ENCODE assay signal across 32 mouse cellular contexts in genomic region chr17:31977131-31977530, GRCm38 (mm10). TPM values are rescaled to one million over a fixed set of nuclear protein-coding genes. Genes with fewer than 3 reads are reported as not detected.
"Had no signal": no experiment of that assay in that cellular context is flagged by ENCODE, and none has a peak within 500 bp of the region (broad histone marks: within the 10 kb centered on the region; RNA-seq: fewer than 3 reads in every experiment).

No protein-coding gene starts in this region.

- H3K4me1 ChIP-seq: liver, embryonic 12.5 days; liver, embryonic 15.5 days; midbrain, embryonic 10.5 days; midbrain, embryonic 12.5 days; midbrain, embryonic 13.5 days; midbrain, embryonic 15.5 days; neural tube, embryonic 12.5 days had no signal

- H3K36me3 ChIP-seq: limb, embryonic 10.5 days; limb, embryonic 12.5 days; limb, embryonic 13.5 days; limb, embryonic 15.5 days; liver, embryonic 12.5 days; liver, embryonic 13.5 days; liver, embryonic 15.5 days; lung, embryonic 15.5 days; midbrain, embryonic 10.5 days; midbrain, embryonic 12.5 days; midbrain, embryonic 13.5 days; midbrain, embryonic 15.5 days; neural tube, embryonic 12.5 days had no signal

- H3K27ac ChIP-seq: limb, embryonic 10.5 days; limb, embryonic 12.5 days; limb, embryonic 13.5 days; limb, embryonic 15.5 days; liver, embryonic 12.5 days; liver, embryonic 13.5 days; liver, embryonic 14.5 days; liver, embryonic 15.5 days; lung, embryonic 15.5 days; macrophage; midbrain, embryonic 10.5 days; midbrain, embryonic 12.5 days; midbrain, embryonic 13.5 days; midbrain, embryonic 15.5 days; neural tube, embryonic 12.5 days had no signal

- H3K4me3 ChIP-seq: limb, embryonic 10.5 days; limb, embryonic 12.5 days; limb, embryonic 13.5 days; limb, embryonic 15.5 days; liver, embryonic 12.5 days; liver, embryonic 13.5 days; liver, embryonic 15.5 days; lung, embryonic 15.5 days; megakaryocyte, embryonic 14.5 days; midbrain, embryonic 10.5 days; midbrain, embryonic 12.5 days; midbrain, embryonic 13.5 days; midbrain, embryonic 15.5 days; myocyte; neural tube, embryonic 12.5 days had no signal

- DNase-seq: left cerebral cortex, postnatal 4 days; liver; liver, embryonic 13.5 days; liver, postnatal 0 days; lung, adult 18-20 months; lung, adult 2 months; lung, embryonic 14.5 days; lung, postnatal 10 days; lung, postnatal 14 days; lung, postnatal 36 days; lung, postnatal 4 days; midbrain, embryonic 14.5 days had no signal

- H3K9me3 ChIP-seq: limb, embryonic 10.5 days; limb, embryonic 12.5 days; limb, embryonic 13.5 days; limb, embryonic 15.5 days; liver, embryonic 12.5 days; liver, embryonic 13.5 days; liver, embryonic 15.5 days; lung, embryonic 15.5 days; megakaryocyte, embryonic 14.5 days; midbrain, embryonic 10.5 days; midbrain, embryonic 12.5 days; midbrain, embryonic 13.5 days; midbrain, embryonic 15.5 days; neural tube, embryonic 12.5 days had no signal

- H3K27me3 ChIP-seq: limb, embryonic 12.5 days; limb, embryonic 13.5 days; limb, embryonic 15.5 days; liver, embryonic 12.5 days; liver, embryonic 13.5 days; liver, embryonic 15.5 days; lung, embryonic 15.5 days; midbrain, embryonic 12.5 days; midbrain, embryonic 13.5 days; midbrain, embryonic 15.5 days; neural tube, embryonic 12.5 days had no signal

RNA-seq across cellular contexts. Expression of gene Hsf2bp, which starts 59.0 kb away (rescaled TPM):
- total RNA-seq: megakaryocyte progenitor cell, adult 5-6 weeks; megakaryocyte, adult 5-6 weeks; megakaryocyte-erythroid progenitor cell, adult 5-6 weeks; monocyte, adult 5-6 weeks had no signal
- polyA plus RNA-seq: macrophage had no signal
